Mouse (Mus musculus) urinary bladder, adult 2 months (tissue): ENCODE measurements around the gene Gpatch4. TPM values are rescaled to one million over a fixed set of nuclear protein-coding genes. Genes with fewer than 3 reads are reported as not detected.

Experiments
- DNase-seq: peaks from one replicate; pipeline ENCODE4 v3.0.0; 2022; ENCODE audit warnings: low spot score
- polyA plus RNA-seq: library from polyadenylated mRNA; depleted of rRNA; stranded (reverse); fragments of >200 nt; gene quantifications from 2 replicates; pipeline ENCODE4 v1.2.3, GENCODE M21; 2012; rRNA removed

The Gpatch4 gene
- polyA plus RNA-seq, 1 experiment: 5.6 TPM

DNA sequence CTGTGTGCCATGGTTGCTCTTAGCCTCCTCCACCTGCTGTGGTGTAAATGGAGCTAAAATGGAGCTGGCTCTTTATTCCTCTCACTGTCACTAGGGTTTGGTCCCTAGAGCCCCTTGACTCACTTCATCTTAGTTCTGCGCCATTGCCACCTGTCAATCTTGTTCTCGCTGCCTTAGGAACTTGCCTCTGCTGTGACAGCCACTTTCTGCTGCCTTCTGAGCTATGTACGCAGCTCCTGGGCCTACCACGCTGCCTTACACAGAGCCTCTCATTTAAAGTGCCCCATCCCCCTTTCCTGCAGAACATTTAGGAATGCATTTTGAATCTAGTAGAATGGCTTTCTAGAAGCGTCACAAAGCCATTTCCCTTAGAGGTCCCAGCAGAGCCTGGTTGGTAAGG, 51.2 kb downstream of the Gpatch4 start:
- no peak for DNase-seq

DNA sequence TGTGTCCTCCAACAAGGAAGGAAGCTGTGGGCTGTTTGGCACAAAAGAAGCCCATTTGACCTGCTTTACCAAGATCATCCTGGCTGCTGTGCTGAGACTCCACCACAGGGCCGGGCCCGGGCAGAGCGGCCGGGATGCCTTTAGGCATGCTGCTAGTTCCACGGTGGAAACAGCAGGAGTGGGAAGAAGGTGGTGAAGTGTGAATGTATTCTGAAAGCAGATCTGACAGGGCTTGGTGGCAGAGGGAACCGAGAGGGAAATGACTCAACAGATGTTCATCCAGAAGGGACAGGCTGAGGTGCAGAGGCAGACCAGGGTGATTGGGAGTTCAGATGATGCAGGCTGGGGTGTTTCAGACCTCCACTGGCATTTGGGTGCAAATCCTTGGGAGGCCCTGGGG, 54.8 kb downstream of the Gpatch4 start:
- no peak for DNase-seq

- no peak for DNase-seq
These were observed 57.3 kb downstream of the Gpatch4 start for GRCm38 (mm10) chr3:88100251-88100650.

DNA sequence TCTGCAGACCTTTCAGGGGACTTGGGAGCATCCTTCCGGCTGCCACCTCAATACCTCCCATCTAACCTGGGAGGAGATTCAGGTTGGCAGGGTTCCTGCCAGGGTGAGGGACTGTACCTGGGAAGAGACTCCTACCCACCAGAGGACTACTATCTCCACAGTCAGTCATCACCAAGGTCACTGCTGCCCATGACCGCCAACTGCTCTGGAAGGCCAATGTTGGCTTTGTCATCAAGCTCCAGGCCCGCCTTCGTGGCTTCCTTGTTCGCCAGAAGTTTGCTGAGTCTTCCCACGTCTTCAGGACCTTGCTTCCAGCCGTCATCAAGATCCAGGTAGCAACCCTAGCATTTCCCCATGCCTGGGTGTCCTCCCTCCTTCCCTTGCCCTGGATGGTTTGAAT, 58.8 kb downstream of the Gpatch4 start:
- DNase-seq: no peak

DNA sequence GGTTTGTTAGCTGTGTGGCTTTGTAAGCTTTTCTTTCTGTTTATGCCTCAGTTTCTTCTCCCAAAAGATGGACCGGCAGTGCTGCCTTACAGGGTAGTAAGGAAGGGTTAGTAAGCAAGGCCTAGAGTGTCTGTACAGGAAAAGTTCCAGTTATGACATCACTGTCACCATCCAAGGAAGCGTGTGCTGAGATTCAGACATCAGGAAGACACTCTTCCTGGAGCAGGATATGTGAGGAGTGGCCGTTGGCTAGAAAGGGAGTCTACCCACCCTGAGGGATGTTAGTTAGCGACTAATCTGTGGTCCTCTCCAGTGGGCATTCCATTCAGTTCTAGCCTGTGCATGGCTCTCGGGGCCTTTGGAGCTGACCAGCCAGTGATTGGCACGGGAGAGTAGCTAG, 59.3 kb downstream of the Gpatch4 start:
- DNase-seq: no peak

DNA sequence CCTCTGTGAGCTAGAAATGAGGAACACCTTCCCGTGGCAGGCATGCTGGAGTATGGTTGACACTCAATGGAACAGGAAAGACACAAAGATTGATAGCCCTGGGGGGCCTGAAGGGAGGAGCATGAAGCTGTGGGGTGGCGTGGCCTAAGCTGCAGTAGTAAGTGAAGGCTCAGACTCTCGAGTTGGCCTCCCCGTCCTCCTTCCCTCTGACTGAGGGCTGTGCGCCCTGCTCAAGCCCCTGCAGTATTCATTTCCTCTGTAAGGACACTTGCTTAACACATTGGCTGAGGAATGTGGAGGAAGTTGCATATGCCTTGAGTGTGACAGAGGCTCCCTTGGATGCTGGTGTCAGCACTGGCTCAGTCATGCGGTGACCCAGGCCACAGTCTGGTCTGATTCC, 59.7 kb downstream of the Gpatch4 start:
- no peak for DNase-seq

Other genes starting within 250 kb of the Gpatch4 start
- 2.7 and 3.5 TPM in 2 replicates for gene Ntrk1, start 247.9 kb upstream of the Gpatch4 start, polyA plus RNA-seq
- gene Insrr, start 246.2 kb upstream of the Gpatch4 start, polyA plus RNA-seq: 0.73 and 0.80 TPM in 2 replicates
- 21.1 and 26.5 TPM in 2 replicates for gene Pear1, start 218.8 kb upstream of the Gpatch4 start, polyA plus RNA-seq
- gene Sh2d2a, start 196.4 kb upstream of the Gpatch4 start, polyA plus RNA-seq: 0.65 and 0.87 TPM in 2 replicates
- 26.2 and 30.0 TPM in 2 replicates for gene Prcc, start 157.5 kb upstream of the Gpatch4 start, polyA plus RNA-seq
- gene Hdgf, start 136.8 kb upstream of the Gpatch4 start, polyA plus RNA-seq: 151 and 152 TPM in 2 replicates
- 120 and 132 TPM in 2 replicates for gene Mrpl24, start 123.6 kb upstream of the Gpatch4 start, polyA plus RNA-seq
- 22.8 and 24.0 TPM in 2 replicates for gene Isg20l2, start 112.8 kb upstream of the Gpatch4 start, polyA plus RNA-seq
- gene Rrnad1, start 112.4 kb upstream of the Gpatch4 start, polyA plus RNA-seq: 28.4 and 33.2 TPM in 2 replicates
- gene Crabp2, start 94.4 kb upstream of the Gpatch4 start, polyA plus RNA-seq: 0.91 and 1.4 TPM in 2 replicates
- 3.7 and 5.3 TPM in 2 replicates for gene Nes, start 72.0 kb upstream of the Gpatch4 start, polyA plus RNA-seq
- 0.15 and 0.28 TPM in 2 replicates for gene Bcan, start 42.9 kb upstream of the Gpatch4 start, polyA plus RNA-seq
- 0.06 TPM in 1 of 2 replicates, not detected in the other for gene Hapln2, start 15.5 kb upstream of the Gpatch4 start, polyA plus RNA-seq
- 90.2 and 91.1 TPM in 2 replicates for gene Naxe, start 15.4 kb downstream of the Gpatch4 start, polyA plus RNA-seq
- gene Ttc24, start 35.2 kb downstream of the Gpatch4 start, polyA plus RNA-seq: not detected in 2 replicates
- gene Iqgap3, start 38.9 kb downstream of the Gpatch4 start, polyA plus RNA-seq: 2.0 and 2.6 TPM in 2 replicates
- gene Mef2d, start 99.3 kb downstream of the Gpatch4 start, polyA plus RNA-seq: 34.6 and 51.0 TPM in 2 replicates
- 3.9 and 4.8 TPM in 2 replicates for gene Rhbg, start 211.6 kb downstream of the Gpatch4 start, polyA plus RNA-seq
- 0.15 and 0.34 TPM in 2 replicates for gene Gm38392, start 244.1 kb downstream of the Gpatch4 start, polyA plus RNA-seq